Mouse (Mus musculus) small intestine, adult 2 months (tissue): ENCODE measurements around the gene Cblb.

ENCODE experiments used
- CTCF ChIP-seq: fragments of 200-500 bp; IDR thresholded peaks from 2 replicates; pipeline ENCODE4 v1.5.1; 2012; ENCODE audit warnings: low read depth, mild to moderate bottlenecking, control low read depth, inconsistent platforms, low read length, moderate library complexity, mixed read lengths; ENCODE audit not compliant: insufficient replicate concordance, insufficient read length; ENCODE audit errors: extremely low read depth
- POLR2A ChIP-seq: fragments of 200-500 bp; IDR thresholded peaks from 2 replicates; pipeline ENCODE4 v1.6.1; 2012; ENCODE audit warnings: low read depth, mild to moderate bottlenecking, control low read depth, inconsistent platforms, low read length, moderate library complexity

GRCm38 (mm10) chr16:52089354-52089753, 58.3 kb downstream of the Cblb start:
- TF ChIP-seq CTCF (no peak), POLR2A (no peak)
